Mouse (Mus musculus): ENCODE data around the gene Pde7b.

- TF ChIP-seq CTCF (IDR thresholded peaks at IDR 0.05; ENCODE audit: low read depth) (no peak), EP300 (optimal IDR thresholded peaks at IDR 0.05) (no peak)
These were observed 251.4 kb downstream of the Pde7b start for GRCm38 (mm10) chr10:20473505-20473904.
